12 mouse cellular contexts compared by ENCODE assay signal in genomic region chr11:86907889-86908590, GRCm38 (mm10).
DNase-seq lines count a peak whose midpoint lies in the region; ATAC-seq lines count a peak whose summit lies in the region.
"Had no signal": no experiment of that assay in that cellular context is flagged by ENCODE, and none has a peak within 500 bp of the region (broad histone marks: within the 10 kb centered on the region; RNA-seq: fewer than 3 reads in every experiment).

No protein-coding gene starts in this region.

- no peaks in the 10 kb centered on the region for H3K9me3 ChIP-seq in liver, embryonic 11.5 days (ENCODE audit: control insufficient read depth, low read length)
- H3K9me3 ChIP-seq: midbrain, embryonic 15.5 days had no signal

- H3K4me1 ChIP-seq in liver, embryonic 11.5 days (replicated peaks; ENCODE audit: control insufficient read depth, insufficient read depth, low read length) = no peaks in the 10 kb centered on the region
- H3K4me1 ChIP-seq: midbrain, embryonic 15.5 days had no signal

- no peak overlapping the region for H3K4me2 ChIP-seq in liver, embryonic 11.5 days
- H3K4me2 ChIP-seq: lung, embryonic 14.5 days; midbrain, embryonic 15.5 days had no signal

- H3K4me3 ChIP-seq in liver, embryonic 11.5 days (ENCODE audit: low read depth, low read length) = no peak overlapping the region
- H3K4me3 ChIP-seq: layer of hippocampus, adult 2 months; midbrain, embryonic 15.5 days had no signal

- H3K27ac ChIP-seq in liver, embryonic 11.5 days (ENCODE audit: low read depth, low read length) = no peak overlapping the region
- H3K27ac ChIP-seq: layer of hippocampus, adult 2 months; midbrain, embryonic 15.5 days had no signal

- no peaks in the 10 kb centered on the region for H3K36me3 ChIP-seq in liver, embryonic 11.5 days (ENCODE audit: control insufficient read depth, insufficient read depth, low read length)
- H3K36me3 ChIP-seq: midbrain, embryonic 15.5 days had no signal

- H3K9ac ChIP-seq in liver, embryonic 11.5 days (ENCODE audit: low read depth, low read length) = no peak overlapping the region
- H3K9ac ChIP-seq: lung, embryonic 14.5 days; midbrain, embryonic 15.5 days had no signal

- peak; percentile 28 for DNase-seq in liver
- no peak for DNase-seq in liver, embryonic 11.5 days (ENCODE audit: low spot score)
- DNase-seq in CD4-positive helper T cell, adult 2 months (ENCODE audit: low read depth, low spot score) = peak; percentile 18
- no peak for DNase-seq in yolk sac, embryonic 10.5 days (ENCODE audit: low spot score)
- no peak for DNase-seq in embryo, embryonic 10.5 days (ENCODE audit: low spot score)
- DNase-seq: kidney, adult 11 months; lung, embryonic 14.5 days had no signal

- 70% methylated on average over 5 of the region's 5 CpGs for WGBS in liver, embryonic 11.5 days

- ATAC-seq in liver, embryonic 11.5 days (replicated peaks; ENCODE audit: low FRiP score) = no peak
- ATAC-seq in granulocyte monocyte progenitor cell, adult 5-6 weeks (replicated peaks; ENCODE audit: poor library complexity, severe bottlenecking) = peak; percentile 98
- ATAC-seq in monocyte, adult 5-6 weeks (replicated peaks; ENCODE audit: insufficient number of reproducible peaks, low FRiP score, low TSS enrichment, poor library complexity, severe bottlenecking) = peak; percentile 78; the same call in 1 of the 2 replicates
- ATAC-seq in cerebellum, adult (ENCODE audit: insufficient number of reproducible peaks, low FRiP score, low TSS enrichment) = no peak
- ATAC-seq: midbrain, embryonic 15.5 days had no signal

- no peaks in the 10 kb centered on the region for H3K27me3 ChIP-seq in liver, embryonic 11.5 days (replicated peaks; ENCODE audit: control insufficient read depth, insufficient read depth, low read length)
- H3K27me3 ChIP-seq: midbrain, embryonic 15.5 days had no signal

Comparison
In these comparisons a context has a peak if more than half of its experiments do, and no peak if none do; other contexts are left out.
1. DNase-seq: peak in liver (single experiment) and CD4-positive helper T cell, adult 2 months (single experiment); none in liver, embryonic 11.5 days (single experiment), yolk sac, embryonic 10.5 days (single experiment) and embryo, embryonic 10.5 days (single experiment).
2. ATAC-seq: peak in granulocyte monocyte progenitor cell, adult 5-6 weeks (single experiment) and monocyte, adult 5-6 weeks (single experiment); none in liver, embryonic 11.5 days (single experiment) and cerebellum, adult (single experiment).